Mouse (Mus musculus) embryonic facial prominence, embryonic 15.5 days (tissue): ENCODE data around the gene Clybl. TPM values are rescaled to one million over a fixed set of nuclear protein-coding genes. Genes with fewer than 3 reads are reported as not detected.

Source experiments
- ATAC-seq: fragments of 200-750 bp; cut with Nextera tagmentation; 2 replicates; pipeline ENCODE4 v1.8.0; 2017; ENCODE audit warnings: low read depth, moderate TSS enrichment; ENCODE audit not compliant: insufficient number of reproducible peaks, low FRiP score, low TSS enrichment
- H3K27ac ChIP-seq: fragments of 300-500 bp; sonication (generic); replicated peaks from 2 replicates; pipeline ENCODE4 v1.5.1; 2015; ENCODE audit warnings: mild to moderate bottlenecking, inconsistent platforms
- H3K27me3 ChIP-seq: fragments of 300-500 bp; sonication (generic); 2 replicates; pipeline ENCODE4 v1.6.1; 2015; ENCODE audit warnings: inconsistent platforms
- H3K36me3 ChIP-seq: fragments of 300-500 bp; sonication (generic); 2 replicates; pipeline ENCODE4 v1.6.1; 2015; ENCODE audit warnings: mild to moderate bottlenecking, inconsistent platforms
- H3K4me1 ChIP-seq: fragments of 300-500 bp; sonication (generic); 2 replicates; pipeline ENCODE4 v1.6.1; 2015; ENCODE audit warnings: inconsistent platforms
- H3K4me2 ChIP-seq: fragments of 300-500 bp; sonication (generic); replicated peaks from 2 replicates; pipeline ENCODE4 v1.6.1; 2015; ENCODE audit warnings: mild to moderate bottlenecking, inconsistent platforms
- H3K4me3 ChIP-seq: fragments of 300-500 bp; sonication (generic); replicated peaks from 2 replicates; pipeline ENCODE4 v1.5.1; 2015; ENCODE audit warnings: mild to moderate bottlenecking, inconsistent platforms
- H3K9ac ChIP-seq: fragments of 300-500 bp; sonication (generic); 2 replicates; pipeline ENCODE4 v1.6.1; 2015; ENCODE audit warnings: inconsistent platforms
- H3K9me3 ChIP-seq: fragments of 300-500 bp; sonication (generic); replicated peaks from 2 replicates; pipeline ENCODE4 v1.6.1; 2016; ENCODE audit warnings: inconsistent platforms
- WGBS: fragments of 180-500 bp; shearing (Covaris S2); methylation state at CpG from one replicate; pipeline ENCODE4 v1.1.7; 2015; 5-methylcytosine and 5-hydroxymethylcytosine counted together
- polyA plus RNA-seq: library from polyadenylated mRNA; unstranded; fragments of >200 nt; fragmentation: Nextera tagmentation; extraction: Ambion mirVana; gene quantifications from 2 replicates; pipeline ENCODE4 v1.2.1, GENCODE M21; 2015

Gene Clybl
- polyA plus RNA-seq, 1 experiment from 2014 or later, result 24.0 TPM

DNA sequence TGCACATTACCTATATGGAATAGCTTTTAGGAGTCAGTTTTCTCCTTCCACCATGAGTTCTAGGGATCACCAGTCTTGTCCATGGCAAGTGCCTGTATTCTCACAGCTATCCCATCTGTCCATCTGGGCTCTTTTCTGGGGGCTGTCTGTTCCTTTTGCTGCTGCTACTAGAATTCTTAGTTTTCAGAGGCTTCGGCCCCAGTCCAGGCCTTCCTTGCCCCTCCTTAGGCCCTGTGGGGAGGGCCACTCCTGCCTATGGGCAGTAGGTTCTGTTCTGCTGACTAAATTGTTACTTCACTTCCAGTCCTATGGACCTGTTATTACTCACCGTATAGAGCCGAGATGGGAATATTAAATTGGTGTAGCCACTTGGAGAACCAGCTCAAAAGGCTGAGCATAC is 182.5 kb downstream of the Clybl start:
- H3K4me3 ChIP-seq, result no peak overlapping the region
- H3K9ac ChIP-seq, result no peak overlapping the region
- ATAC-seq, result no peak
- WGBS, result 93% methylated on average over 3 of the region's 3 CpGs
- H3K9me3 ChIP-seq, result no peaks in the 10 kb centered on the region
- H3K4me1 ChIP-seq, result no peaks in the 10 kb centered on the region
- no peaks in the 10 kb centered on the region for H3K36me3 ChIP-seq
- H3K4me2 ChIP-seq, result no peak overlapping the region
- no peak overlapping the region for H3K27ac ChIP-seq
- peaks cover 6% of the 10 kb centered on the region; the same call in 1 of the 2 replicates for H3K27me3 ChIP-seq

GRCm38 (mm10) chr14:122367252-122367868 is 185.9 kb downstream of the Clybl start:
- no peaks in the 10 kb centered on the region for H3K4me1 ChIP-seq
- no peak overlapping the region for H3K4me3 ChIP-seq
- no peaks in the 10 kb centered on the region for H3K36me3 ChIP-seq
- H3K27ac ChIP-seq, result no peak overlapping the region
- 83% methylated on average over 28 of the region's 28 CpGs for WGBS
- no peak for ATAC-seq
- no peak overlapping the region for H3K9ac ChIP-seq
- H3K27me3 ChIP-seq, result peaks cover 6% of the 10 kb centered on the region; the same call in 1 of the 2 replicates
- H3K4me2 ChIP-seq, result no peak overlapping the region
- no peaks in the 10 kb centered on the region for H3K9me3 ChIP-seq

DNA sequence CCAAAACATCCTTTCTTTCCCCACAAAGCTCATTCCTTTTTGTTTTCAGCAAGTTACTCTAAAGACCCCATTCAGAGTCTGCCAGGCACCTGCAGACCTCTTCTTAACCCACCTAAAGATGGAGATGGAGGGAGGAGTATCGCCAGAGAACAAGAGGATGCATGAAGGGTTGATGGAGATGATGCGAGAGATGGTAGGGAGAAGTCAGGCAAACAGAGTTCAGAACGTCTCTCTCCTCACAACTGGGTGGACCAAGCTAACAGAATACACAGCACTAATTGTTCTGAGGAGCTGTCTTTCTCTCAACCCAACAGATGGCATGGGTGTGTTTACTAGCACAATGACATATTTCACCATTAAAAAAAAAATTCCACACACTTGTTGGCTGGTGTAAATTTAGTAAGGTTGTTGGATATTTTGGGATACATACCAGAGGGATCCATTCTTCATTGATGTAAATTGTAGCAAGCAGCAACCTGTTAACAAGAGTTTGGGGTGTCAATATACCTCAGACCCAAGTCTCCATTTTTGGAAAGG is 186.4 kb downstream of the Clybl start:
- Histone ChIP-seq H3K4me3 (no peak overlapping the region), H3K9ac (no peak overlapping the region), H3K27ac (no peak overlapping the region), H3K36me3 (no peaks in the 10 kb centered on the region), H3K4me1 (no peaks in the 10 kb centered on the region), H3K27me3 (peaks cover 6% of the 10 kb centered on the region; the same call in 1 of the 2 replicates), H3K4me2 (no peak overlapping the region), H3K9me3 (no peaks in the 10 kb centered on the region)
- 89% methylated on average over 3 of the region's 3 CpGs for WGBS
- no peak for ATAC-seq

- Histone ChIP-seq H3K4me2 (no peak overlapping the region), H3K36me3 (no peaks in the 10 kb centered on the region), H3K4me1 (no peaks in the 10 kb centered on the region), H3K4me3 (no peak overlapping the region), H3K9me3 (no peaks in the 10 kb centered on the region), H3K9ac (no peak overlapping the region), H3K27me3 (peaks cover 6% of the 10 kb centered on the region; the same call in 1 of the 2 replicates), H3K27ac (no peak overlapping the region)
- WGBS, result 58% methylated on average over 8 of the region's 8 CpGs
- no peak for ATAC-seq
Observed at GRCm38 (mm10) chr14:122368501-122368900, 187.0 kb downstream of the Clybl start.

DNA sequence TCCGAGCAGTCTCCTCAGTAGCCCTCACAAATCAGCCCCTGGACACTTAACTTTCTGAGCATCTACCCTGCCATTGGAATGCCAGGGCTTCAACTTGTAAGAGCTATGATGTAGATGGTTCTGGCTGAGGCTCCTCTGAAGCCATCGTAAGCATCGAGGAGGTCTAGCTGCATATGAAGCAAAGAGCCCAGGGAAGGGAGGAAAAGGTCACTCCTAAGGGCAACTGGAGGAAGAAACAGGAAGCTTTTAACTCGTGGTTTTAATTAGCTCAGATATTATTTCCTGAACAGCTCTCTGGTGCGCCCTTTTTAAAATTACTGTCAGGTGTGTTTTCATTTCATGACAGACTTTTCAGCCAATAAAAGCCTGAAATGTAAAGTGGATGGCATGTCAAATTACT is 190.5 kb downstream of the Clybl start:
- Histone ChIP-seq H3K4me2 (no peak overlapping the region), H3K4me1 (no peaks in the 10 kb centered on the region; the same call in 1 of the 2 replicates), H3K27ac (no peak overlapping the region), H3K9ac (no peak overlapping the region), H3K27me3 (peaks cover 18% of the 10 kb centered on the region), H3K36me3 (no peaks in the 10 kb centered on the region), H3K9me3 (no peaks in the 10 kb centered on the region), H3K4me3 (no peak overlapping the region)
- no peak for ATAC-seq
- WGBS, result 31% methylated on average over 5 of the region's 5 CpGs

DNA sequence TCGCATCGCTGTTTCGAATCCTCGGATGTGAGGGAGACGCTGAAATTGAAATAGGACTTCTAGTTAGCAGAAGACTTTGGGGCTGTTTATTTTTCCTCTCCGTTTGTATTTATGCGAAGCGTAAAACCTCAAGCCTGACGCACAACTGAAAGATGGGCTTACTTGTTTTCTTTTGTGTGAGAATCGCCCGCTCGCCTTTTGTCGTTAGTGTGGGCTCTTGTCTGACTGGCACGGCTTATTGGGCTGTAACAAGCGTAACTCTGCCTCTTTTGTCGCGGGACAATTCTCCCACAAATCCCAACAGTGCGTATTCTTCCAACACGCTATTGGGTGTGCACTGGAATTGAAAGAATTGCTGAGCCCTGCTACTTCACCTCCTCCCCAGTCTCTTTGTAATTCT is 192.0 kb downstream of the Clybl start:
- no peak for ATAC-seq
- no peak overlapping the region for H3K9ac ChIP-seq
- H3K27ac ChIP-seq, result no peak overlapping the region
- peaks cover 18% of the 10 kb centered on the region for H3K27me3 ChIP-seq
- 0 out of 2 replicates have a peak overlapping the region, but pooled peaks have one; percentile 7 for H3K4me3 ChIP-seq
- H3K9me3 ChIP-seq, result no peaks in the 10 kb centered on the region
- H3K36me3 ChIP-seq, result no peaks in the 10 kb centered on the region
- H3K4me2 ChIP-seq, result peak overlapping the region; percentile 32
- H3K4me1 ChIP-seq, result no peaks in the 10 kb centered on the region; the same call in 1 of the 2 replicates
- 21% methylated on average over 19 of the region's 19 CpGs for WGBS

DNA sequence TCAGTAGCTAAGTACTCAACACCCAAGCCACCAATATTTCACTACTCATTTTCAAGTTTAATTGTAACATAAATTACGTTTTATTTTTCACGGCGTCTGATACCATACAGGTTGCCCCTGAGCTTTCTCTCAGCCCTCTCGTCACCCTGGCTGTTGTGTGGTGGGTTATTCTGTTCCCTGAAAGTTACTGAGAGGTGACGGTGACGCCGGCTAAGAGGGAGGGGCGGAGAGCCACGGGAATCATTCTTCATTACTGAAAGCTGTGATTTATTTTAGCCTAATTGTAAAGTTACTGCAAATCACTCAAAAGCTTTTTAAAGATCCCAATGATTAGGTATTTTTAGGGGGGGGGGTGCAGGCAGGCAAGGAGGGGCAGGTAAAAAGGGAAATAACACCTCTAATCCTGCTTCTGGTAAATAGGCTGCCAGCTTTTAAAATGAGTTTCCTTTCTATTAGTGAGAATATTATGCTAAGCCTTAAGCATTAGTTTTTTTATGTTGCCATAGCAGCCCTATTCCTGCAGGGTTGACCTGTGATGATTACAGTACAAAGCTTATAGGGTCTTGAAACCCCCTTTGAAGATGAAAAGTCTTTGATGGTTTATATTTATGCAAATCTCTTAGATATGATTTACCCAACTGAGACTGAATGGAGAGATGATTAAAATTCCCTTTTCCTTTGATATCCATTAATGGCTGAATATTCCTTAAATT is 192.9 kb downstream of the Clybl start:
- ATAC-seq, result no peak
- no peak overlapping the region for H3K27ac ChIP-seq
- WGBS, result 18% methylated on average over 9 of the region's 9 CpGs
- H3K4me1 ChIP-seq, result no peaks in the 10 kb centered on the region; the same call in 1 of the 2 replicates
- no peaks in the 10 kb centered on the region for H3K9me3 ChIP-seq
- H3K4me2 ChIP-seq, result no peak overlapping the region
- H3K27me3 ChIP-seq, result peaks cover 18% of the 10 kb centered on the region
- no peaks in the 10 kb centered on the region for H3K36me3 ChIP-seq
- no peak overlapping the region for H3K9ac ChIP-seq
- no peak overlapping the region for H3K4me3 ChIP-seq

GRCm38 (mm10) chr14:122375070-122375811 is 193.7 kb downstream of the Clybl start:
- H3K4me2 ChIP-seq, result no peak overlapping the region
- H3K27me3 ChIP-seq, result peaks cover 18% of the 10 kb centered on the region
- WGBS, result 64% methylated on average over 12 of the region's 12 CpGs
- no peaks in the 10 kb centered on the region; the same call in 1 of the 2 replicates for H3K4me1 ChIP-seq
- H3K9me3 ChIP-seq, result no peaks in the 10 kb centered on the region
- ATAC-seq, result no peak
- no peak overlapping the region for H3K27ac ChIP-seq
- no peak overlapping the region for H3K4me3 ChIP-seq
- no peak overlapping the region for H3K9ac ChIP-seq
- no peaks in the 10 kb centered on the region for H3K36me3 ChIP-seq

GRCm38 (mm10) chr14:122376482-122377143 is 195.1 kb downstream of the Clybl start:
- Histone ChIP-seq H3K4me1 (no peaks in the 10 kb centered on the region; the same call in 1 of the 2 replicates), H3K27me3 (peaks cover 18% of the 10 kb centered on the region), H3K4me2 (no peak overlapping the region), H3K27ac (no peak overlapping the region), H3K36me3 (no peaks in the 10 kb centered on the region), H3K9ac (no peak overlapping the region), H3K4me3 (no peak overlapping the region), H3K9me3 (no peaks in the 10 kb centered on the region)
- WGBS, result 44% methylated on average over 9 of the region's 9 CpGs
- ATAC-seq, result no peak

- no peak for ATAC-seq
- Histone ChIP-seq H3K36me3 (no peaks in the 10 kb centered on the region), H3K4me3 (no peak overlapping the region), H3K9ac (no peak overlapping the region), H3K27me3 (peaks cover 17% of the 10 kb centered on the region), H3K4me2 (no peak overlapping the region), H3K27ac (no peak overlapping the region), H3K4me1 (no peaks in the 10 kb centered on the region; the same call in 1 of the 2 replicates), H3K9me3 (no peaks in the 10 kb centered on the region)
- WGBS, result 82% methylated on average over 6 of the region's 6 CpGs
Observed at GRCm38 (mm10) chr14:122377681-122378080, 196.2 kb downstream of the Clybl start.
